Mouse (Mus musculus) heart, postnatal 0 days (tissue): ENCODE measurements around the gene Tmem234.

ENCODE experiments used
- CTCF ChIP-seq: IDR thresholded peaks from 2 replicates; pipeline ENCODE4 v1.5.1; 2016; ENCODE audit warnings: antibody characterized with exemption, control low read depth, low read depth
- EP300 ChIP-seq: IDR thresholded peaks from 2 replicates; pipeline ENCODE4 v1.6.1; 2016; ENCODE audit warnings: antibody characterized with exemption, low read depth

DNA sequence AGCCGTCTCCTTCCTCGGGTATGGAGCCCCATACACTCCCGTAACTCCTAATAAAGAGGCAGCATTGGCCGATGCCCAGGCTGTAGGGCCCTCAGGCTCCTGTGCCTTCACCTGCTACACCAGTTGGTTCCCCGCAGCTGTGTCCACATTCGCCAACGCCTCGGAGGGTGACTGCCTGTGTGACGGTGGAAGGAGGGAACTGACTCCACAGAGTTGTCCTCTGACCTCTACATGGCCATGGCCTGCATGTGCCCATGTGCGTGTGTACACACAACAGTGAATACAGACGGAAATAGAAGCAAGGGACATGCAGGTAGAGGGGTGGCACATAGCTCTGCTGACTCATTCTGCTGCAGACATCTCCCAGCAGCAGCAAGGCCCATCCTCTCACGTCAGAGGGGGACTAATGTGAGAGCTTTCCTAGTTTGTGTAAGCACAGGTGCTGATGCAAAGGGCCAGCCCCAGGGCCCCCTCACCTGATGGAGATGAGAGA lies 8.7 kb downstream of the Tmem234 start:
- TF ChIP-seq CTCF (no peak), EP300 (no peak)
